Comparison of ENCODE assay signal across 28 mouse cellular contexts in genomic region chr8:96843566-96843965, GRCm38 (mm10).
DNase-seq lines count a peak whose midpoint lies in the region; ATAC-seq and TF ChIP-seq lines count a peak whose summit lies in the region.
"Had no signal": no experiment of that assay in that cellular context is flagged by ENCODE, and none has a peak within 500 bp of the region (broad histone marks: within the 10 kb centered on the region; RNA-seq: fewer than 3 reads in every experiment).

No protein-coding gene starts in this region.

- no peaks in the 10 kb centered on the region for H3K27me3 ChIP-seq in forebrain, embryonic 11.5 days (ENCODE audit: control insufficient read depth, insufficient read depth, low read length)
- no peaks in the 10 kb centered on the region for H3K27me3 ChIP-seq in forebrain, embryonic 13.5 days
- no peaks in the 10 kb centered on the region for H3K27me3 ChIP-seq in kidney, postnatal 0 days (ENCODE audit: insufficient read depth, low read length)
- H3K27me3 ChIP-seq: heart, embryonic 12.5 days; limb, embryonic 12.5 days; liver, embryonic 15.5 days; neural tube, embryonic 12.5 days had no signal

- no peak for DNase-seq in forebrain, embryonic 11.5 days (ENCODE audit: low spot score)
- DNase-seq in kidney, postnatal 0 days (ENCODE audit: low spot score) = peak; percentile 4
- DNase-seq in kidney, postnatal 25 days = no peak
- DNase-seq in Muller cell, postnatal 12 days (ENCODE audit: inconsistent ontology term) = peak; percentile 70
- peak; percentile 3 for DNase-seq in retina, adult 2 months (ENCODE audit: low read depth, low spot score)
- no peak for DNase-seq in layer of hippocampus, adult 9-11 months
- DNase-seq in left cerebral cortex, adult 2 months (ENCODE audit: extremely low spot score in 1 of 2, low spot score in 2 of 2) = no peak
- DNase-seq: adrenal gland, postnatal 25 days; cerebellum, adult 18-20 months; cerebellum, postnatal 10 days; gastrocnemius, adult 2 months; gastrocnemius, postnatal 36 days; heart, adult 2 months; kidney, postnatal 10 days; lung, embryonic 14.5 days; lung, postnatal 14 days; right cerebral cortex, postnatal 25 days; thymus, postnatal 14 days had no signal

- intact Hi-C loops in left cerebral cortex, adult 2 months (cut with DNase I) = no loop called here

- H3K9me3 ChIP-seq in forebrain, embryonic 11.5 days (ENCODE audit: control insufficient read depth, low read length) = no peaks in the 10 kb centered on the region
- no peaks in the 10 kb centered on the region for H3K9me3 ChIP-seq in forebrain, embryonic 13.5 days (replicated peaks)
- no peaks in the 10 kb centered on the region for H3K9me3 ChIP-seq in kidney, postnatal 0 days (replicated peaks; ENCODE audit: low read length)
- H3K9me3 ChIP-seq: heart, embryonic 12.5 days; limb, embryonic 12.5 days; liver, embryonic 15.5 days; neural tube, embryonic 12.5 days had no signal

- 21% methylated on average over 2 of the region's 2 CpGs for WGBS in forebrain, embryonic 11.5 days
- WGBS in forebrain, embryonic 13.5 days = 10% methylated on average over 2 of the region's 2 CpGs
- 52% methylated on average over 2 of the region's 2 CpGs for WGBS in kidney, postnatal 0 days

- H3K36me3 ChIP-seq in forebrain, embryonic 11.5 days (ENCODE audit: control insufficient read depth, insufficient read depth, low read length) = no peaks in the 10 kb centered on the region
- no peaks in the 10 kb centered on the region for H3K36me3 ChIP-seq in forebrain, embryonic 13.5 days (ENCODE audit: poor library complexity, severe bottlenecking)
- no peaks in the 10 kb centered on the region for H3K36me3 ChIP-seq in kidney, postnatal 0 days (ENCODE audit: insufficient read depth, low read length)
- H3K36me3 ChIP-seq: heart, embryonic 12.5 days; limb, embryonic 12.5 days; liver, embryonic 15.5 days; neural tube, embryonic 12.5 days had no signal

- H3K4me2 ChIP-seq in forebrain, embryonic 11.5 days (ENCODE audit: low read depth, low read length, severe bottlenecking) = no peak overlapping the region
- no peak overlapping the region for H3K4me2 ChIP-seq in forebrain, embryonic 13.5 days
- no peak overlapping the region for H3K4me2 ChIP-seq in kidney, postnatal 0 days (ENCODE audit: low read length)
- H3K4me2 ChIP-seq: heart, embryonic 12.5 days; hindbrain, embryonic 14.5 days; limb, embryonic 12.5 days; liver, embryonic 15.5 days; lung, embryonic 14.5 days; neural tube, embryonic 12.5 days had no signal

- no peak overlapping the region for H3K9ac ChIP-seq in forebrain, embryonic 11.5 days (ENCODE audit: low read length)
- H3K9ac ChIP-seq in forebrain, embryonic 13.5 days = no peak overlapping the region
- H3K9ac ChIP-seq in kidney, postnatal 0 days (ENCODE audit: low read depth, low read length) = no peak overlapping the region
- H3K9ac ChIP-seq: heart, embryonic 12.5 days; hindbrain, embryonic 14.5 days; limb, embryonic 12.5 days; liver, embryonic 15.5 days; lung, embryonic 14.5 days; neural tube, embryonic 12.5 days had no signal

- ATAC-seq in forebrain, embryonic 11.5 days (replicated peaks; ENCODE audit: low FRiP score) = peak; percentile 57
- no peak for ATAC-seq in forebrain, embryonic 13.5 days
- no peak for ATAC-seq in kidney, postnatal 0 days (replicated peaks; ENCODE audit: low FRiP score, low read depth)
- ATAC-seq: forebrain, embryonic 16.5 days; intestine, postnatal 0 days had no signal

- no peaks in the 10 kb centered on the region for H3K4me1 ChIP-seq in forebrain, embryonic 11.5 days (replicated peaks; ENCODE audit: control insufficient read depth, insufficient read depth, low read length)
- no peaks in the 10 kb centered on the region for H3K4me1 ChIP-seq in forebrain, embryonic 13.5 days
- no peaks in the 10 kb centered on the region for H3K4me1 ChIP-seq in kidney, postnatal 0 days (replicated peaks; ENCODE audit: insufficient read depth, low read length)
- H3K4me1 ChIP-seq: heart, embryonic 12.5 days; limb, embryonic 12.5 days; liver, embryonic 15.5 days; neural tube, embryonic 12.5 days had no signal

- no peak for TF ChIP-seq CTCF in kidney, postnatal 0 days (IDR thresholded peaks at IDR 0.05; ENCODE audit: low read depth)
- no peak for TF ChIP-seq CTCF in left cerebral cortex, adult 2 months (IDR thresholded peaks at IDR 0.05)

- no peak overlapping the region for H3K27ac ChIP-seq in forebrain, embryonic 11.5 days (ENCODE audit: low read depth, low read length)
- H3K27ac ChIP-seq in forebrain, embryonic 13.5 days = no peak overlapping the region
- H3K27ac ChIP-seq in kidney, postnatal 0 days = no peak overlapping the region
- H3K27ac ChIP-seq in left cerebral cortex, adult 2 months = no peak overlapping the region
- H3K27ac ChIP-seq: gastrocnemius, adult 2 months; heart, adult 2 months; hindbrain, embryonic 14.5 days; layer of hippocampus, adult 2 months; limb, embryonic 12.5 days; liver, embryonic 15.5 days; neural tube, embryonic 12.5 days had no signal

- no peak overlapping the region for H3K4me3 ChIP-seq in forebrain, embryonic 11.5 days (ENCODE audit: low read depth, low read length)
- H3K4me3 ChIP-seq in forebrain, embryonic 13.5 days = no peak overlapping the region
- no peak overlapping the region for H3K4me3 ChIP-seq in kidney, postnatal 0 days (replicated peaks; ENCODE audit: low read depth, low read length)
- H3K4me3 ChIP-seq in left cerebral cortex, adult 2 months = no peak overlapping the region
- H3K4me3 ChIP-seq: gastrocnemius, adult 2 months; heart, adult 2 months; heart, embryonic 12.5 days; layer of hippocampus, adult 2 months; limb, embryonic 12.5 days; liver, embryonic 15.5 days; myocyte; neural tube, embryonic 12.5 days had no signal

Comparison
In these comparisons a context has a peak if more than half of its experiments do, and no peak if none do; other contexts are left out.
1. DNase-seq: peak in kidney, postnatal 0 days (single experiment), Muller cell, postnatal 12 days (single experiment) and retina, adult 2 months (single experiment); none in forebrain, embryonic 11.5 days (single experiment), kidney, postnatal 25 days (0 of 2), layer of hippocampus, adult 9-11 months (single experiment) and left cerebral cortex, adult 2 months (0 of 2).